In genomic region chr1:172329616-172330015, GRCm38 (mm10) we compare ENCODE assay signal across 16 mouse cellular contexts. TPM values are rescaled to one million over a fixed set of nuclear protein-coding genes. Genes with fewer than 3 reads are reported as not detected.
DNase-seq lines count a peak whose midpoint lies in the region; ATAC-seq and TF ChIP-seq lines count a peak whose summit lies in the region.
"Had no signal": no experiment of that assay in that cellular context is flagged by ENCODE, and none has a peak within 500 bp of the region (broad histone marks: within the 10 kb centered on the region; RNA-seq: fewer than 3 reads in every experiment).

No protein-coding gene starts in this region.

- no peak for DNase-seq in left cerebral cortex, adult 2 months (ENCODE audit: extremely low spot score in 1 of 2, low spot score in 2 of 2)
- no peak for DNase-seq in left cerebral cortex, adult 11 months (ENCODE audit: low spot score)
- no peak for DNase-seq in forebrain, postnatal 0 days
- no peak for DNase-seq in midbrain, embryonic 11.5 days (ENCODE audit: low spot score, missing footprints)
- no peak for DNase-seq in urinary bladder, postnatal 25 days (ENCODE audit: low spot score)
- DNase-seq: B cell, adult 2 months; gastrocnemius, postnatal 10 days; kidney, adult 18-20 months; liver, postnatal 0 days; thymus, postnatal 36 days had no signal

- H3K27me3 ChIP-seq in forebrain, postnatal 0 days (ENCODE audit: insufficient read depth, low read length): no peaks in the 10 kb centered on the region
- peaks cover 35% of the 10 kb centered on the region for H3K27me3 ChIP-seq in midbrain, embryonic 11.5 days (ENCODE audit: control insufficient read depth, insufficient read depth, low read length)

- H3K9ac ChIP-seq in forebrain, postnatal 0 days: peak overlapping the region; percentile 51; the same call in 1 of the 2 replicates
- peak overlapping the region; percentile 13; the same call in 1 of the 2 replicates for H3K9ac ChIP-seq in midbrain, embryonic 11.5 days (ENCODE audit: low read length)
- H3K9ac ChIP-seq: limb, embryonic 13.5 days; liver, postnatal 0 days had no signal

- no peaks in the 10 kb centered on the region for H3K9me3 ChIP-seq in forebrain, postnatal 0 days (ENCODE audit: low read length)
- no peaks in the 10 kb centered on the region for H3K9me3 ChIP-seq in midbrain, embryonic 11.5 days (ENCODE audit: control insufficient read depth, low read length)
- H3K9me3 ChIP-seq: heart, embryonic 10.5 days; limb, embryonic 13.5 days had no signal

- no peak; the same call in 1 of the 2 replicates for ATAC-seq in forebrain, postnatal 0 days
- ATAC-seq in midbrain, embryonic 11.5 days (ENCODE audit: low FRiP score): peak; percentile 3; the same call in 1 of the 2 replicates
- no peak for ATAC-seq in megakaryocyte, adult 5-6 weeks (ENCODE audit: poor library complexity, severe bottlenecking)
- ATAC-seq: liver, postnatal 0 days had no signal

- 73% methylated on average over 6 of the region's 6 CpGs for WGBS in forebrain, postnatal 0 days
- WGBS in midbrain, embryonic 11.5 days: 69% methylated on average over 6 of the region's 6 CpGs
- WGBS in olfactory bulb, adult 2 months: 72% methylated on average over 6 of the region's 6 CpGs

- peak overlapping the region; percentile 69; the same call in 1 of the 2 replicates for H3K4me3 ChIP-seq in left cerebral cortex, adult 2 months
- H3K4me3 ChIP-seq in forebrain, postnatal 0 days (ENCODE audit: low read depth, low read length): no peak overlapping the region
- no peak overlapping the region for H3K4me3 ChIP-seq in midbrain, embryonic 11.5 days (ENCODE audit: low read depth, low read length)
- no peak overlapping the region for H3K4me3 ChIP-seq in olfactory bulb, adult 2 months (ENCODE audit: insufficient read depth, low read depth, low read length)
- H3K4me3 ChIP-seq: heart, embryonic 10.5 days; limb, embryonic 13.5 days; megakaryocyte, embryonic 14.5 days had no signal

- no peak for TF ChIP-seq POLR2A in olfactory bulb, adult 2 months (IDR thresholded peaks at IDR 0.05; ENCODE audit: insufficient read depth, low read depth, low read length)

- H3K4me2 ChIP-seq in forebrain, postnatal 0 days (ENCODE audit: low read depth): peak overlapping the region; percentile 60
- no peak overlapping the region for H3K4me2 ChIP-seq in midbrain, embryonic 11.5 days
- H3K4me2 ChIP-seq: limb, embryonic 13.5 days had no signal

- intact Hi-C loops in left cerebral cortex, adult 2 months (cut with DNase I): loop anchor here (2.0 to 5.0 kb wide), 2 partner anchors 17 to 33 kb away; no protein-coding TSS in a partner anchor

- H3K27ac ChIP-seq in left cerebral cortex, adult 2 months: peak overlapping the region; percentile 98
- peak overlapping the region; percentile 59; the same call in 1 of the 2 replicates for H3K27ac ChIP-seq in forebrain, postnatal 0 days (ENCODE audit: low read depth, low read length)
- no peak overlapping the region for H3K27ac ChIP-seq in midbrain, embryonic 11.5 days (ENCODE audit: low read depth, low read length)
- peak overlapping the region; percentile 50 for H3K27ac ChIP-seq in olfactory bulb, adult 2 months (ENCODE audit: insufficient read depth, low read depth, low read length)
- H3K27ac ChIP-seq: heart, embryonic 10.5 days; limb, embryonic 13.5 days had no signal

- no peak for TF ChIP-seq CTCF in left cerebral cortex, adult 2 months (IDR thresholded peaks at IDR 0.05)
- TF ChIP-seq CTCF in forebrain, postnatal 0 days (IDR thresholded peaks at IDR 0.05; ENCODE audit: low read depth): no peak
- no peak for TF ChIP-seq CTCF in olfactory bulb, adult 2 months (IDR thresholded peaks at IDR 0.05; ENCODE audit: insufficient read depth, low read depth, low read length)

- peaks cover 26% of the 10 kb centered on the region for H3K4me1 ChIP-seq in forebrain, postnatal 0 days (ENCODE audit: insufficient read depth)
- H3K4me1 ChIP-seq in midbrain, embryonic 11.5 days (ENCODE audit: control insufficient read depth, insufficient read depth, low read length): peaks cover 16% of the 10 kb centered on the region
- peaks cover 26% of the 10 kb centered on the region for H3K4me1 ChIP-seq in olfactory bulb, adult 2 months (ENCODE audit: control insufficient read depth, insufficient read depth, low read length)

- no peaks in the 10 kb centered on the region for H3K36me3 ChIP-seq in forebrain, postnatal 0 days (ENCODE audit: insufficient read depth)
- H3K36me3 ChIP-seq in midbrain, embryonic 11.5 days (ENCODE audit: control insufficient read depth, insufficient read depth, low read length): no peaks in the 10 kb centered on the region
- H3K36me3 ChIP-seq: heart, embryonic 10.5 days; limb, embryonic 13.5 days had no signal

RNA-seq across cellular contexts. Expression of gene Kcnj9, which starts 0.5 kb away (rescaled TPM):
- total RNA-seq in left cerebral cortex, adult 2 months (2021): 100 to 1,000 TPM; 137 to 138 TPM
- 7.5 and 8.6 TPM in 2 replicates for total RNA-seq in forebrain, postnatal 0 days (2014; rRNA removed)
- 2.9 and 4.8 TPM in 2 replicates for polyA plus RNA-seq in forebrain, postnatal 0 days (2015; fragmentation: Nextera tagmentation; extraction: Ambion mirVana)
- 0.37 and 0.43 TPM in 2 replicates for polyA plus RNA-seq in midbrain, embryonic 11.5 days (2014; fragmentation: Nextera tagmentation; extraction: Ambion mirVana)
- polyA plus RNA-seq in olfactory bulb, adult 2 months (2012; ENCODE audit: insufficient read depth, insufficient read length, low replicate concordance, missing spikeins): not detected in 2 replicates
- total RNA-seq in megakaryocyte, adult 5-6 weeks (2015): not detected in 2 replicates
- not detected in 2 replicates for total RNA-seq in megakaryocyte, adult 5-6 weeks (2017)
- total RNA-seq: neutrophil, adult 5-6 weeks had no signal
- polyA plus RNA-seq: heart, embryonic 10.5 days had no signal

RNA-seq across cellular contexts. Expression of gene Kcnj10, which starts 11.4 kb away (rescaled TPM):
- 100 to 1,000 TPM in 1 of 2 experiments, 10 to 100 TPM in 1; 86.5 to 108 TPM for total RNA-seq in left cerebral cortex, adult 2 months (2021)
- 3.2 and 4.1 TPM in 2 replicates for total RNA-seq in forebrain, postnatal 0 days (2014; rRNA removed)
- 1.4 and 2.9 TPM in 2 replicates for polyA plus RNA-seq in forebrain, postnatal 0 days (2015; fragmentation: Nextera tagmentation; extraction: Ambion mirVana)
- polyA plus RNA-seq in midbrain, embryonic 11.5 days (2014; fragmentation: Nextera tagmentation; extraction: Ambion mirVana): 0.75 TPM in 2 replicates
- polyA plus RNA-seq in olfactory bulb, adult 2 months (2012; ENCODE audit: insufficient read depth, insufficient read length, low replicate concordance, missing spikeins): 93.5 and 169 TPM in 2 replicates
- total RNA-seq in megakaryocyte, adult 5-6 weeks (2015): 0.23 and 0.42 TPM in 2 replicates
- 0.26 and 0.28 TPM in 2 replicates for total RNA-seq in megakaryocyte, adult 5-6 weeks (2017)
- total RNA-seq: neutrophil, adult 5-6 weeks had no signal

RNA-seq across cellular contexts. Expression of gene Atp1a2, which starts 31.8 kb away (rescaled TPM):
- total RNA-seq in left cerebral cortex, adult 2 months (2021): 100 to 1,000 TPM; 628 to 676 TPM
- total RNA-seq in forebrain, postnatal 0 days (2014; rRNA removed): 213 and 294 TPM in 2 replicates
- 54.4 and 75.2 TPM in 2 replicates for polyA plus RNA-seq in forebrain, postnatal 0 days (2015; fragmentation: Nextera tagmentation; extraction: Ambion mirVana)
- 1.4 and 1.9 TPM in 2 replicates for polyA plus RNA-seq in midbrain, embryonic 11.5 days (2014; fragmentation: Nextera tagmentation; extraction: Ambion mirVana)
- 130 and 318 TPM in 2 replicates for polyA plus RNA-seq in olfactory bulb, adult 2 months (2012; ENCODE audit: insufficient read depth, insufficient read length, low replicate concordance, missing spikeins)
- 0.02 TPM in 1 of 2 replicates, not detected in the other for total RNA-seq in megakaryocyte, adult 5-6 weeks (2015)
- not detected in 2 replicates for total RNA-seq in megakaryocyte, adult 5-6 weeks (2017)
- total RNA-seq: neutrophil, adult 5-6 weeks had no signal

RNA-seq across cellular contexts. Expression of gene Pigm, which starts 46.7 kb away (rescaled TPM):
- total RNA-seq in left cerebral cortex, adult 2 months (2021): 1 to 10 TPM; 9.3 to 9.8 TPM
- 10.4 and 14.5 TPM in 2 replicates for total RNA-seq in forebrain, postnatal 0 days (2014; rRNA removed)
- polyA plus RNA-seq in forebrain, postnatal 0 days (2015; fragmentation: Nextera tagmentation; extraction: Ambion mirVana): 1.9 and 2.3 TPM in 2 replicates
- polyA plus RNA-seq in midbrain, embryonic 11.5 days (2014; fragmentation: Nextera tagmentation; extraction: Ambion mirVana): 11.0 and 12.2 TPM in 2 replicates
- not detected in 2 replicates for polyA plus RNA-seq in olfactory bulb, adult 2 months (2012; ENCODE audit: insufficient read depth, insufficient read length, low replicate concordance, missing spikeins)
- total RNA-seq in megakaryocyte, adult 5-6 weeks (2015): 14.1 and 15.5 TPM in 2 replicates
- 14.8 and 15.1 TPM in 2 replicates for total RNA-seq in megakaryocyte, adult 5-6 weeks (2017)

Comparison
In these comparisons a context has a peak if more than half of its experiments do, and no peak if none do; other contexts are left out.
1. RNA of gene Kcnj9, which starts 0.5 kb away (total RNA-seq): 137 to 138 TPM in left cerebral cortex, adult 2 months; 7.5 to 8.6 TPM in forebrain, postnatal 0 days and not detected in megakaryocyte, adult 5-6 weeks; every median in the first group is over 10 times any median in the second.
2. RNA of gene Kcnj10, which starts 11.4 kb away (total RNA-seq): 86.5 to 108 TPM in left cerebral cortex, adult 2 months; 3.2 to 4.1 TPM in forebrain, postnatal 0 days and 0.23 to 0.42 TPM in megakaryocyte, adult 5-6 weeks; every median in the first group is over 10 times any median in the second.
3. RNA of gene Atp1a2, which starts 31.8 kb away (total RNA-seq): 628 to 676 TPM in left cerebral cortex, adult 2 months and 213 to 294 TPM in forebrain, postnatal 0 days; 0.02 TPM in megakaryocyte, adult 5-6 weeks; every median in the first group is over 100 times any median in the second.